Mouse (Mus musculus) liver, postnatal 0 days (tissue): ENCODE data around the gene 2010111I01Rik. TPM values are rescaled to one million over a fixed set of nuclear protein-coding genes. Genes with fewer than 3 reads are reported as not detected.

Experiments
- ATAC-seq: fragments of 200-750 bp; cut with Nextera tagmentation; 2 replicates; pipeline ENCODE4 v1.8.0; 2017; ENCODE audit warnings: mild to moderate bottlenecking, moderate library complexity
- DNase-seq: peaks from one replicate; pipeline ENCODE4 v3.0.0-alpha.2; 2016
- H3K27ac ChIP-seq: fragments of 300-500 bp; sonication (generic); 2 replicates; pipeline ENCODE4 v1.5.1; 2014; ENCODE audit warnings: antibody characterized with exemption, moderate library complexity, mild to moderate bottlenecking, low read depth
- H3K27me3 ChIP-seq: fragments of 300-500 bp; sonication (generic); 2 replicates; pipeline ENCODE4 v1.6.1; 2014; ENCODE audit warnings: low read length, control low read depth, mixed read lengths; ENCODE audit not compliant: insufficient read depth
- H3K36me3 ChIP-seq: fragments of 300-500 bp; sonication (generic); replicated peaks from 2 replicates; pipeline ENCODE4 v1.6.1; 2014; ENCODE audit warnings: mild to moderate bottlenecking, control low read depth, low read length, moderate library complexity, mixed read lengths; ENCODE audit not compliant: insufficient read depth
- H3K4me1 ChIP-seq: fragments of 300-500 bp; sonication (generic); 2 replicates; pipeline ENCODE4 v1.6.1; 2014; ENCODE audit warnings: antibody characterized with exemption, mild to moderate bottlenecking, control low read depth; ENCODE audit not compliant: insufficient read depth
- H3K4me2 ChIP-seq: fragments of 300-500 bp; sonication (generic); 2 replicates; pipeline ENCODE4 v1.6.1; 2014; ENCODE audit warnings: low read depth, mild to moderate bottlenecking, low read length, moderate library complexity, mixed read lengths
- H3K4me3 ChIP-seq: fragments of 300-500 bp; sonication (generic); 2 replicates; pipeline ENCODE4 v1.5.1; 2014; ENCODE audit warnings: low read depth, low read length
- H3K9ac ChIP-seq: fragments of 300-500 bp; sonication (generic); replicated peaks from 2 replicates; pipeline ENCODE4 v1.6.1; 2014; ENCODE audit warnings: mild to moderate bottlenecking, moderate library complexity
- H3K9me3 ChIP-seq: fragments of 300-500 bp; sonication (generic); 2 replicates; pipeline ENCODE4 v1.6.1; 2016; ENCODE audit warnings: mild to moderate bottlenecking, control low read depth, low read length, mixed read lengths
- CTCF ChIP-seq: sonication (generic); IDR thresholded peaks from 2 replicates; pipeline ENCODE4 v1.5.1; 2016; ENCODE audit warnings: antibody characterized with exemption, low read depth
- EP300 ChIP-seq: IDR thresholded peaks from 2 replicates; pipeline ENCODE4 v1.6.1; 2016; ENCODE audit warnings: antibody characterized with exemption, low read depth, mild to moderate bottlenecking
- WGBS: fragments of 180-500 bp; shearing (Covaris S2); extraction: QIAGEN DNeasy Blood & Tissue Kit; methylation state at CpG from one replicate; pipeline ENCODE4 v1.1.7; 2014; ENCODE audit not compliant: insufficient replicate concordance; 5-methylcytosine and 5-hydroxymethylcytosine counted together
- polyA plus RNA-seq: library from polyadenylated mRNA; unstranded; fragments of >200 nt; fragmentation: Nextera tagmentation; extraction: Ambion mirVana; gene quantifications from 2 replicates; pipeline ENCODE4 v1.2.1, GENCODE M21; 2015

2010111I01Rik gene
- polyA plus RNA-seq, 1 experiment from 2014 or later: 22.9 TPM

GRCm38 (mm10) chr13:63323286-63324075 is 358.8 kb downstream of the 2010111I01Rik start:
- Histone ChIP-seq H3K9ac (no peak overlapping the region), H3K4me3 (no peak overlapping the region), H3K36me3 (no peaks in the 10 kb centered on the region), H3K27ac (peak overlapping the region; percentile 44), H3K4me1 (peaks cover 23% of the 10 kb centered on the region), H3K27me3 (no peaks in the 10 kb centered on the region), H3K4me2 (no peak overlapping the region), H3K9me3 (no peaks in the 10 kb centered on the region)
- ATAC-seq: no peak
- 69% methylated on average over 9 of the region's 9 CpGs for WGBS
- no peak for DNase-seq
- TF ChIP-seq CTCF (no peak), EP300 (no peak)

GRCm38 (mm10) chr13:63324311-63324710 is 359.6 kb downstream of the 2010111I01Rik start:
- DNase-seq (no peak), ATAC-seq (peak; percentile 43)
- Histone ChIP-seq H3K27ac (peak overlapping the region; percentile 44; the same call in 1 of the 2 replicates), H3K9ac (no peak overlapping the region), H3K9me3 (no peaks in the 10 kb centered on the region), H3K36me3 (no peaks in the 10 kb centered on the region), H3K4me3 (no peak overlapping the region), H3K27me3 (no peaks in the 10 kb centered on the region), H3K4me2 (no peak overlapping the region), H3K4me1 (peaks cover 23% of the 10 kb centered on the region)
- WGBS: 59% methylated on average over 3 of the region's 3 CpGs
- no peak for TF ChIP-seq EP300
- TF ChIP-seq CTCF: no peak

GRCm38 (mm10) chr13:63324978-63325848 is 360.5 kb downstream of the 2010111I01Rik start:
- peaks cover 23% of the 10 kb centered on the region for H3K4me1 ChIP-seq
- no peak for TF ChIP-seq CTCF
- no peak for TF ChIP-seq EP300
- H3K27ac ChIP-seq: peak overlapping the region; percentile 44
- no peaks in the 10 kb centered on the region for H3K9me3 ChIP-seq
- no peak overlapping the region for H3K4me3 ChIP-seq
- ATAC-seq (no peak), DNase-seq (no peak)
- no peak overlapping the region for H3K4me2 ChIP-seq
- H3K36me3 ChIP-seq: no peaks in the 10 kb centered on the region; the same call in 1 of the 2 replicates
- WGBS: 51% methylated on average over 10 of the region's 10 CpGs
- no peak overlapping the region for H3K9ac ChIP-seq
- H3K27me3 ChIP-seq: no peaks in the 10 kb centered on the region

GRCm38 (mm10) chr13:63326015-63326414 is 361.3 kb downstream of the 2010111I01Rik start:
- Histone ChIP-seq H3K27ac (peak overlapping the region; percentile 44), H3K4me2 (no peak overlapping the region), H3K27me3 (no peaks in the 10 kb centered on the region), H3K4me3 (no peak overlapping the region), H3K9ac (no peak overlapping the region), H3K36me3 (no peaks in the 10 kb centered on the region; the same call in 1 of the 2 replicates), H3K4me1 (peaks cover 23% of the 10 kb centered on the region), H3K9me3 (no peaks in the 10 kb centered on the region)
- TF ChIP-seq EP300 (peak; percentile 17; the same call in 1 of the 2 replicates), CTCF (no peak)
- DNase-seq (no peak), ATAC-seq (peak; percentile 86)
- 51% methylated on average over 2 of the region's 2 CpGs for WGBS

DNA sequence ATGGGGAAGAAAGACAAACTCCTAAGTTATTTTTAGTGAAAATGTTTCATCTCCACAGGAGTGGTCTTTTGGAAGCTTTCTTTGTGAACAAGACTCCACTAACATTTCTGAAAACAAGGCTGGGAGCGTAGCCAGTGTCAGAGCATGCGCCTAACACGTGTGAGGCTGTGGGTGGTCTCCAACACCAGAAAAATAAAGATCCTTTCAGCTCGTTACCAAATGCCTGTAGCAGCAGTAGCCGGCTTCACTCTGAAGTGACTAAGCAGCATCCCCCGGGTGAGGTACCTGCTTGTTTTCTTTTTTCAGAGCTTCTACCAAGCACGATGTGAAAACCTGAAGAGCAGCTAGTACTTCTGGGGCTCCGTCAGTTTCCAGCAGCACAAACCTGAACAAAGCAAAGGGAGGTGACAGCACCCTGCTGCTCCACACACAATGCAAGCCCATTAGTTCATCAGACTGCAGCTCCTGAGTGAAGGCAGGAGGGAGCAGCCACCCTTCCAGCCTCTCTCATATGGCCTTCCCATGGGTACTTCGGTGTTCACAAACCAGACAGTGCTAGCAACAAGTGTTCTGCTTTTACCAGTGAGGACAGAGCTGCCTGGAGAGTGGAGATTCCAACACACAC is 365.7 kb downstream of the 2010111I01Rik start:
- Histone ChIP-seq H3K4me2 (no peak overlapping the region), H3K9me3 (no peaks in the 10 kb centered on the region), H3K4me1 (peaks cover 2% of the 10 kb centered on the region), H3K9ac (no peak overlapping the region), H3K27me3 (no peaks in the 10 kb centered on the region), H3K4me3 (no peak overlapping the region), H3K27ac (no peak overlapping the region), H3K36me3 (no peaks in the 10 kb centered on the region; the same call in 1 of the 2 replicates)
- TF ChIP-seq CTCF: no peak
- TF ChIP-seq EP300: no peak
- DNase-seq: no peak
- WGBS: 68% methylated on average over 9 of the region's 9 CpGs
- no peak for ATAC-seq
